Mouse (Mus musculus) cerebral cortex, adult 2 months (tissue): ENCODE data around the gene Faim.

ENCODE experiments used
- WGBS: fragments of 180-500 bp; shearing (Covaris S2); methylation state at CpG from one replicate; pipeline ENCODE4 v1.1.7; 2018; 5-methylcytosine and 5-hydroxymethylcytosine counted together

The Faim gene

GRCm38 (mm10) chr9:98985800-98986475 is at the start of gene Faim:
Faim (plus strand) TSS chr9:98986373.
- 2% methylated on average over 45 of the region's 45 CpGs for WGBS

- 17% methylated on average over 2 of the region's 2 CpGs for WGBS
Measured at GRCm38 (mm10) chr9:98939290-98939689, 46.9 kb upstream of the Faim start.

- 2% methylated on average over 40 of the region's 40 CpGs for WGBS
Measured at GRCm38 (mm10) chr9:98952171-98953050, 33.8 kb upstream of the Faim start.

- 11% methylated on average over 4 of the region's 4 CpGs for WGBS
Measured at GRCm38 (mm10) chr9:98953291-98953690, 32.9 kb upstream of the Faim start.

GRCm38 (mm10) chr9:98953830-98954229 is 32.3 kb upstream of the Faim start:
- 6% methylated on average over 9 of the region's 9 CpGs for WGBS

GRCm38 (mm10) chr9:98954391-98955102 is 31.6 kb upstream of the Faim start:
- 4% methylated on average over 33 of the region's 33 CpGs for WGBS

GRCm38 (mm10) chr9:98955103-98955715 is 31.0 kb upstream of the Faim start, which contains the start of gene Foxl2:
Foxl2 (plus strand) TSS chr9:98955288.
- WGBS, result under 1% methylated on average over 58 of the region's 58 CpGs

GRCm38 (mm10) chr9:98955716-98956224 is 30.4 kb upstream of the Faim start:
- WGBS, result under 1% methylated on average over 60 of the region's 60 CpGs

- whole genome bisulfite sequencing, result under 1% methylated on average over 79 of the region's 80 CpGs
Measured at GRCm38 (mm10) chr9:98956591-98957381, 29.4 kb upstream of the Faim start.

GRCm38 (mm10) chr9:98957751-98958351 is 28.3 kb upstream of the Faim start:
- 3% methylated on average over 23 of the region's 23 CpGs for WGBS

GRCm38 (mm10) chr9:98958628-98959027 is 27.5 kb upstream of the Faim start:
- 6% methylated on average over 6 of the region's 6 CpGs for WGBS

GRCm38 (mm10) chr9:98959851-98960250 is 26.3 kb upstream of the Faim start:
- WGBS, result 42% methylated on average over 3 of the region's 3 CpGs

GRCm38 (mm10) chr9:98960348-98960747 is 25.8 kb upstream of the Faim start:
- 14% methylated on average over 5 of the region's 5 CpGs for WGBS

- WGBS, result 11% methylated on average over 22 of the region's 22 CpGs
Measured at GRCm38 (mm10) chr9:98961591-98962477, 24.3 kb upstream of the Faim start.

GRCm38 (mm10) chr9:98962478-98963142 is 23.6 kb upstream of the Faim start:
- WGBS, result 3% methylated on average over 20 of the region's 20 CpGs

GRCm38 (mm10) chr9:98963661-98964060 is 22.5 kb upstream of the Faim start:
- WGBS, result 8% methylated on average over 18 of the region's 18 CpGs

GRCm38 (mm10) chr9:98965084-98965483 is 21.1 kb upstream of the Faim start:
- WGBS, result 6% methylated on average over 18 of the region's 18 CpGs

GRCm38 (mm10) chr9:98973101-98973521 is 13.1 kb upstream of the Faim start:
- WGBS, result 2% methylated on average over 40 of the region's 40 CpGs

- 7% methylated on average over 7 of the region's 7 CpGs for WGBS
Measured at GRCm38 (mm10) chr9:98973561-98973960, 12.6 kb upstream of the Faim start.
